Mouse (Mus musculus) hindbrain, embryonic 16.5 days (tissue): Measurements from ENCODE around the gene Efcab8. TPM values are rescaled to one million over a fixed set of nuclear protein-coding genes. Genes with fewer than 3 reads are reported as not detected.
"Not testable (repeated sequence)": the region's sequence is repeated elsewhere in the genome, so short reads cannot be mapped to it uniquely, and the experiment has no call there.

Experiments used
- ATAC-seq: fragments of 200-750 bp; cut with Nextera tagmentation; 2 replicates; pipeline ENCODE4 v1.8.0; 2017; ENCODE audit warnings: moderate TSS enrichment, moderate library complexity
- H3K27ac ChIP-seq: fragments of 300-500 bp; sonication (generic); 2 replicates; pipeline ENCODE4 v1.5.1; 2014; ENCODE audit warnings: low read depth, mild to moderate bottlenecking, control low read depth, low read length, moderate library complexity
- H3K27me3 ChIP-seq: fragments of 300-500 bp; sonication (generic); replicated peaks from 2 replicates; pipeline ENCODE4 v1.6.1; 2014; ENCODE audit warnings: low read length; ENCODE audit not compliant: control insufficient read depth, insufficient read depth
- H3K36me3 ChIP-seq: fragments of 300-500 bp; sonication (generic); 2 replicates; pipeline ENCODE4 v1.6.1; 2014; ENCODE audit warnings: mild to moderate bottlenecking, low read length, moderate library complexity, mixed read lengths; ENCODE audit not compliant: control insufficient read depth, insufficient read depth
- H3K4me1 ChIP-seq: fragments of 300-500 bp; sonication (generic); 2 replicates; pipeline ENCODE4 v1.6.1; 2014; ENCODE audit warnings: low read depth, low read length; ENCODE audit not compliant: control insufficient read depth, insufficient read depth
- H3K4me2 ChIP-seq: fragments of 300-500 bp; sonication (generic); 2 replicates; pipeline ENCODE4 v1.6.1; 2014; ENCODE audit warnings: mild to moderate bottlenecking, low read length, control low read depth, moderate library complexity
- H3K4me3 ChIP-seq: fragments of 300-500 bp; sonication (generic); 2 replicates; pipeline ENCODE4 v1.5.1; 2014; ENCODE audit warnings: mild to moderate bottlenecking, low read length, control low read depth, moderate library complexity
- H3K9ac ChIP-seq: fragments of 300-500 bp; sonication (generic); 2 replicates; pipeline ENCODE4 v1.6.1; 2014; ENCODE audit warnings: low read depth, mild to moderate bottlenecking, control low read depth, low read length, moderate library complexity
- H3K9me3 ChIP-seq: fragments of 300-500 bp; sonication (generic); 2 replicates; pipeline ENCODE4 v1.6.1; 2014; ENCODE audit warnings: mild to moderate bottlenecking, low read length, moderate library complexity; ENCODE audit not compliant: control insufficient read depth
- WGBS: fragments of 180-500 bp; shearing (Covaris S2); extraction: QIAGEN DNeasy Blood & Tissue Kit; methylation state at CpG from one replicate; pipeline ENCODE4 v1.1.7; 2014; 5-methylcytosine and 5-hydroxymethylcytosine counted together
- polyA plus RNA-seq: library from polyadenylated mRNA; unstranded; fragments of >200 nt; fragmentation: Nextera tagmentation; extraction: Ambion mirVana; gene quantifications from 2 replicates; pipeline ENCODE4 v1.2.1, GENCODE M21; 2015

Efcab8 gene
- polyA plus RNA-seq, 1 experiment from 2014 or later = not detected

DNA sequence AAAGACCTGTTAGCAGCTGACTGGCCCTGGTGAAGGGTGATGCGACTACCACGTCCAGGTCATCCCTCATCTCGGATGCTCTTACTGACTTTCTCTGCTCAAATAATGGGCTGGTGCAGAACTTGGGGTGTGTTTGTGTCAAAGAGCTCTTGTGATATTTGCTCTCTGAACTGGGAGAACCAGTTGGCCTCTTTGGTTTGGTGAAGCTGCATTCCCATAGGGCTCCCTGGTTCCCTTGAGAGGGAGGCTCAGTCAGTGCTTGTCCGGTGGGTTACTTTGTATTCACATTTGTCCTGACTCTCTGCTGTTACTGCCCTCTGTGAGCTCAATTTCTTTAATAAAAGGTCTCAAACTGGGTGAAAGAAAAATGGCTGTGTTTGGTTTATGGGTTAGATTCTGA, 6.8 kb upstream of the Efcab8 start:
- 92% methylated on average over 4 of the region's 4 CpGs for WGBS
- Histone ChIP-seq H3K4me3 (no peak overlapping the region), H3K4me2 (no peak overlapping the region), H3K4me1 (no peaks in the 10 kb centered on the region), H3K9ac (no peak overlapping the region), H3K36me3 (peaks cover 15% of the 10 kb centered on the region), H3K27me3 (no peaks in the 10 kb centered on the region), H3K27ac (no peak overlapping the region), H3K9me3 (no peaks in the 10 kb centered on the region)
- no peak for ATAC-seq

DNA sequence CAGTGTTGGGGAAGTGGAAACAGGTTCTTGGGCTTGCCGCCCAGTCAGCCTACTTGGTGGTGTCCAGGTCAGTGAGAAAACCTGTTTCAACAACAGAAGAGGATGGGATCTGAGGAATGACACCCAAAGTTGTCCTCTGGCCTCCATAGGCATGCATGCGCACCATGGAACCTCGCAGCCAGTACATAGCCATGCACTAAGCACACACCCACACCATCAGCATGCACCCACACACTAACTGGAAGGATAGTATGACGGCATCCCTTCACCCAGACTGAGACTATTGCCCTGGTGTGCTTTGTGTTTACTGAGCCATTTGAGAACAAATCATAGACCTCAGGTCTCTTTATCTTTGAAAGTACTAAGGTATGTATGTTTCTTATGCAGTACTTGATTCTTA, 4.3 kb upstream of the Efcab8 start:
- H3K4me1 ChIP-seq = peaks cover 9% of the 10 kb centered on the region; the same call in 1 of the 2 replicates
- no peak overlapping the region for H3K27ac ChIP-seq
- H3K9ac ChIP-seq = no peak overlapping the region
- no peaks in the 10 kb centered on the region for H3K9me3 ChIP-seq
- 98% methylated on average over 4 of the region's 4 CpGs for WGBS
- H3K36me3 ChIP-seq = peaks cover 15% of the 10 kb centered on the region
- no peaks in the 10 kb centered on the region for H3K27me3 ChIP-seq
- ATAC-seq = no peak
- no peak overlapping the region for H3K4me2 ChIP-seq
- no peak overlapping the region for H3K4me3 ChIP-seq

DNA sequence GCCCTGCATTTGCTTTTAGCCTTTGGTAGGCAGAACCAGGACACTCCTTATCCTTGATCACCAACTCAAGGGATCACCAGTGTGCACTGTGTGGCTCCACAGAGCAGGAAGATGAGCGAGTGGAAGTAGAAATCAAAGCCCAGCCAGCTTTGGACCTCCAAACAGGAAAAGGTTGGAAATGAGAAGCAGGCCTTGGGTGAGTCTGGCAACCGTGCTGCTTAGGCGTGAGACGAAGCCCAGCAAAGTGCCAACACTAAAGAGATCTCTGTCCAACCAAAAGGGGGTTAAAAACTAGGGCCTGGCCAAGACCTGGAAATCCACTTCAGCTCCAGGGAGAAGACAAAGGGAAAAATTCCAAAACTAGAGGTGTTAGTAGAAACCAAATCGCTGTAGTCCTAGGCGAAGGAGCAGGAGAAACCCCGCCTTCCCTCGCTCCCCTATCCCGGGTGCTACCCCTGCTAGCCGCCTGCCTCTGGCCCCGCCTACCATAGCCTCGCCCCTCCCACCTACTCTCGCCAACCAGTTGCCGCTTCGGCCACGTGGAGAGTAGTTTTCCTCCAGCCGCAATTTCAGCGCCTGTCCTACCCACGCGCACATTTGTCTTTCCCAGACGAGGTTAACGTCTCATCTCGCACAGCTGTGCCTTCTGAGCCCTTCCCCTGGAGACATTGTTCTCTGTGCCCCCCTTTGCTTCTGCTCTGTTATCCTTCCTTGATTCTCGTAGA, 931 bp upstream of the Efcab8 start:
- H3K27ac ChIP-seq = no peak overlapping the region
- H3K4me2 ChIP-seq = peak overlapping the region; percentile 86
- WGBS = 13% methylated on average over 24 of the region's 24 CpGs
- peak overlapping the region; percentile 41 for H3K4me3 ChIP-seq
- peaks cover 4% of the 10 kb centered on the region; the same call in 1 of the 2 replicates for H3K36me3 ChIP-seq
- H3K9me3 ChIP-seq = no peaks in the 10 kb centered on the region
- ATAC-seq = peak; percentile 87
- H3K9ac ChIP-seq = peak overlapping the region; percentile 47
- no peaks in the 10 kb centered on the region for H3K27me3 ChIP-seq
- H3K4me1 ChIP-seq = peaks cover 9% of the 10 kb centered on the region; the same call in 1 of the 2 replicates

DNA sequence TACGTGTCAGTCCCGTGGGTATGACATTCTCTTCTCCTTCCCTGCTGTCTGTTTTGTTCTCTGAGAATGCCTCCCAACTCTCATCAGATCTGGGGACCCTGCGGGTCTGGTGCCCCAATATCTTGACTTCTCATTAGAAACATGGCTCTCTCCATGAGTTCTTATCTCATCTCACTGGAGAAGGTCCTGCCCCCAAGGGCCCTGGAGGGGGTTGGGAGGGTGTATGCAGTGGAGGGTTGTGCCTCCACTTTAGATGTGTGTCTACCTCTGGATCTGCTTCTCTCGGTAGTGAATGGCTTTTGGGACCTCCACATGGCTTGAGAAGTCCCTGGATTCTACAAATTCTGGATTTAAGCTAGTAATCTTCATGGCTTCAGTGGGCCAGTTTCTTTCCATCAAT, 1.4 kb downstream of the Efcab8 start:
- Histone ChIP-seq H3K27me3 (no peaks in the 10 kb centered on the region), H3K9me3 (no peaks in the 10 kb centered on the region), H3K36me3 (no peaks in the 10 kb centered on the region), H3K4me2 (no peak overlapping the region), H3K4me3 (no peak overlapping the region), H3K4me1 (peaks cover 9% of the 10 kb centered on the region; the same call in 1 of the 2 replicates), H3K27ac (no peak overlapping the region), H3K9ac (no peak overlapping the region)
- ATAC-seq = no peak
- WGBS = 91% methylated on average over 4 of the region's 4 CpGs

DNA sequence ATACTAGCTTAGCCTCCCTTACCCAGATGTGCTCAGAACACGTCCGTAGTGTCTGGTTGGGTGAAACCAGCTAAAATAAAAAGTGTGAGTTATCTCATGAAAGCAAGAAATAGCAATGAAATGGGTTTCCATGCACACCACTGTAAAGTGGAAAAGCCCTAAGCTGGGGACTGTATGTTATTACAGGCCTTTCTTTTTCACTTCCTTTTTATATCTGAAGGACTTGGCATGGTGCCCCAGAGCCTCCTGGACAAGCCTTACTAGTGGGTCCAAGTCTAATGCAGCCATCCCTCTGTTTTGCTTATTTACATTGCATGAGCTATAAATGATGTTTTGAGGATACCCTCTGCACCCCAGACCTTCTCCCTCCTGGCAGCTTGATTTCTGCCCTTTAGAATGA, 4.9 kb downstream of the Efcab8 start:
- no peak overlapping the region for H3K4me2 ChIP-seq
- no peaks in the 10 kb centered on the region for H3K9me3 ChIP-seq
- H3K9ac ChIP-seq = no peak overlapping the region
- no peaks in the 10 kb centered on the region for H3K36me3 ChIP-seq
- H3K4me3 ChIP-seq = no peak overlapping the region
- no peak overlapping the region for H3K27ac ChIP-seq
- H3K4me1 ChIP-seq = no peaks in the 10 kb centered on the region
- 88% methylated on average over 2 of the region's 2 CpGs for WGBS
- ATAC-seq = no peak
- no peaks in the 10 kb centered on the region for H3K27me3 ChIP-seq

DNA sequence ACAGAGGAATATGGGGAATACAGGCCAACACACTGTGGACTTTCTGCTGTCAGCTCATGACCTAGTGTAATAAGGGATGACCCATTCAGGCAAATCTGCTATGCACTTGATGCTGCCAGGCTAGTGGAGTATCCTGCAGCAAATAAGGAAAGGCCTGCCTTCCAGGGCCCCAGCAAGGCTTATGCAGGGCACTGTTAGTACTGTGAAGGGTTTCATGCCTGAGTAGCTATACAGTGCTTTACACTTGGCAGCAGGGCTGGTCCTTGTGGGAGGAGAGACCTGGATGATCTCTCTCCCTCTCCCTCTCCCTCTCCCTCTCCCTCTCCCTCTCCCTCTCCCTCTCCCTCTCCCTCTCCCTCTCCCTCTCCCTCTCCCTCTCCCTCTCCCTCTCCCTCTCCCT, 13.6 kb downstream of the Efcab8 start:
- no peaks in the 10 kb centered on the region for H3K27me3 ChIP-seq
- H3K9ac ChIP-seq = no peak overlapping the region
- no peak overlapping the region for H3K4me2 ChIP-seq
- no peaks in the 10 kb centered on the region for H3K9me3 ChIP-seq
- ATAC-seq = no peak
- H3K4me1 ChIP-seq = no peaks in the 10 kb centered on the region
- H3K27ac ChIP-seq = no peak overlapping the region
- H3K36me3 ChIP-seq = no peaks in the 10 kb centered on the region
- H3K4me3 ChIP-seq = no peak overlapping the region

DNA sequence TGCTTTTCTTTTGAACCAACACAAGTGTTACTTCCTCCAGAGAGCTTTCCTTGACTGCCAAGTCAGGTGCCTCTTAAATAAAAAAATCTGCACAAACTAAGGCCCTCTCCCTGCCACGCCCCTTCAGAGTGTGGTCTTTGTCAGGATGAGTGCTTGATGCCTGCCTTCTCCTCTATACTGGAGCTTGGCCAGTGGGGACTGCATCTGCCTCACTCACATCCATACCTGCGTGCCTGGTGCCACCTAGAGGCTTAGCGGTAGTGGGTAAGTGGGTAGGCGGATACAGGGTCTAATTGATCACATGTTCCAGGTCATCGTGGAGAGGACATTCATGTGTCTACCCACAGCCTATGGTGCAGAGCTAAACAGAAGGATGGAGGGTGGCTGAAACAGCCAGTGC, 15.4 kb downstream of the Efcab8 start:
- no peaks in the 10 kb centered on the region for H3K9me3 ChIP-seq

DNA sequence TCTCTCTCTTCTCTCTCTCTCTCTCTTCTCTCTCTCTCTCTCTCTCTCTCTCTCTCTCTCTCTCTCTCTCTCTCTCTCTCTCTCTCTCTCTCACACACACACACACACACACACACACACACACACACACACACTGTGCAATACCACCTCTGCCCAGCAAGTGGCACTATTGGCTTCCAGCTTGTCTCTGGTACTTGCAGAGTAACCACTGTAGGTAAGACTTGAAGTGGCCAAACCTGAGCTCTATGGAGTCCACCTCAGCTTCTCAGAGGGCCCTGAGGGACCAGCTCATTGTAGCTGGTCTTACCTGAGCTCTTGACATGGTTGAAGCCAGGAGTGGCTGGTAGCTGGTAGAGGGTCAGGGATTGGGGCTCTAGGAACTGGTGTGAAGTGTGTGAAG, 27.7 kb downstream of the Efcab8 start:
- ATAC-seq, H3K4me2 ChIP-seq, H3K9me3 ChIP-seq, H3K4me1 ChIP-seq, H3K36me3 ChIP-seq, H3K4me3 ChIP-seq, H3K9ac ChIP-seq, H3K27ac ChIP-seq, H3K27me3 ChIP-seq: not testable (repeated sequence)

More for the DNA sequence above, 15.4 kb downstream of the Efcab8 start:
- WGBS = 60% methylated on average over 5 of the region's 5 CpGs
- ATAC-seq = no peak
- H3K4me1 ChIP-seq = no peaks in the 10 kb centered on the region
- no peaks in the 10 kb centered on the region for H3K27me3 ChIP-seq
- H3K36me3 ChIP-seq = no peaks in the 10 kb centered on the region
- no peak overlapping the region for H3K4me2 ChIP-seq
- no peak overlapping the region for H3K9ac ChIP-seq
- no peak overlapping the region for H3K4me3 ChIP-seq
- no peak overlapping the region for H3K27ac ChIP-seq

DNA sequence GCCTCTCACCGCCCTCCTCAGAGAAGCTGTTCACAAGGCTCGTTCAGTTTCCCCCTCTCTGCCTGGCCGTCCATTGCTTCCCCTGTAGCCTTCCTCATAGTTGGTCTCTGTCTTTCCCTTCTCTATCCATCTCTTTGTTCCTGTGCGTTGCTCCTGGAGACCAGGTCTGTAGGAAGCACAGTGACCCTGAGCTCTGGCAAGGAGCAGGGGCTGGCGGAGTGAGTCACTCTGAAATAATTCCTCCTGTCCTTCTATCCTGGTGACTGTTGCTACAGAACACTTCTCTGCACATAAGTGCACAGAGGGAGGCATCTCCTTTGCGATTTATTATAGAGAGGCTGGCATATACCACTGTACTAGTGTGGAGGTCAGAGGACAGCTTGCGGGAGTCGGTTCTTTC, 28.4 kb downstream of the Efcab8 start:
- Histone ChIP-seq H3K36me3 (no peaks in the 10 kb centered on the region), H3K27ac (no peak overlapping the region), H3K9me3 (no peaks in the 10 kb centered on the region), H3K4me3 (no peak overlapping the region), H3K9ac (no peak overlapping the region), H3K4me2 (no peak overlapping the region), H3K4me1 (no peaks in the 10 kb centered on the region), H3K27me3 (no peaks in the 10 kb centered on the region)
- WGBS = 75% methylated on average over 8 of the region's 8 CpGs
- no peak for ATAC-seq
